In the genomic region with DNA sequence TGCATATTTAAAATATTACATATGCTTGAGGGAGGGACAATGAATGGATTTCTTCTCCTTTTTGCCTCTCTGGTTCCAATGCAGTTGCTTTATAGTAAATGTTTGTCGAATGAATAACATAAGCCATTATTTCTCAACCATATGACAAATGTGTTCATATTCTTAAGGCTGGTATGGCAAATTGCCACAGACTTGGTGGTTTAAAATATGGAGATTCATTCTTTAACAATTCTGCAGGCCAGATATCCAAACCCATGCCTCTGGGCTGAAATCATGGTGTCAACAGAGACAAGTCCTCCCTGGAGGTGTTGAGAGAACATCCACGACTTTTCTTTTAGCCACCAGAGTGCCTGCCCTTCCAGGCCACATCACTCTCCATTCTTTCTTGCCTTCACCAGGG, we compare ENCODE assay signal across 22 mouse cellular contexts.
A peak's percentile ranks its signal among the peaks of the same experiment; 100 is the strongest.
DNase-seq lines count a peak whose midpoint lies in the region; ATAC-seq lines count a peak whose summit lies in the region.
"Had no signal": no experiment of that assay in that cellular context is flagged by ENCODE, and none has a peak within 500 bp of the region (broad histone marks: within the 10 kb centered on the region; RNA-seq: fewer than 3 reads in every experiment).

No protein-coding gene starts in this region.

- no peaks in the 10 kb centered on the region for H3K36me3 ChIP-seq in midbrain, embryonic 16.5 days (ENCODE audit: control insufficient read depth, insufficient read depth, low read length)
- H3K36me3 ChIP-seq: embryonic facial prominence, embryonic 13.5 days; embryonic facial prominence, embryonic 15.5 days; forebrain, embryonic 15.5 days had no signal

- peaks cover 2% of the 10 kb centered on the region; the same call in 1 of the 2 replicates for H3K9me3 ChIP-seq in midbrain, embryonic 16.5 days (replicated peaks; ENCODE audit: control insufficient read depth, low read length, poor library complexity, severe bottlenecking)
- H3K9me3 ChIP-seq: embryonic facial prominence, embryonic 15.5 days; forebrain, embryonic 13.5 days; forebrain, embryonic 15.5 days had no signal

- H3K4me1 ChIP-seq in midbrain, embryonic 16.5 days (ENCODE audit: control insufficient read depth, insufficient read depth, low read length), result no peaks in the 10 kb centered on the region; the same call in 1 of the 2 replicates
- H3K4me1 ChIP-seq: embryonic facial prominence, embryonic 13.5 days; embryonic facial prominence, embryonic 15.5 days; forebrain, embryonic 13.5 days; forebrain, embryonic 15.5 days had no signal

- 82% methylated on average over 2 of the region's 2 CpGs for WGBS in midbrain, embryonic 16.5 days

- no peak overlapping the region for H3K4me3 ChIP-seq in midbrain, embryonic 16.5 days (ENCODE audit: low read depth, low read length)
- H3K4me3 ChIP-seq: embryonic facial prominence, embryonic 13.5 days; embryonic facial prominence, embryonic 15.5 days; forebrain, embryonic 13.5 days; forebrain, embryonic 15.5 days had no signal

- no peak overlapping the region for H3K4me2 ChIP-seq in midbrain, embryonic 16.5 days (ENCODE audit: low read length)
- H3K4me2 ChIP-seq: embryonic facial prominence, embryonic 13.5 days; embryonic facial prominence, embryonic 15.5 days; forebrain, embryonic 13.5 days; forebrain, embryonic 15.5 days had no signal

- H3K27ac ChIP-seq in midbrain, embryonic 16.5 days (ENCODE audit: low read length), result no peak overlapping the region
- H3K27ac ChIP-seq: embryonic facial prominence, embryonic 13.5 days; embryonic facial prominence, embryonic 15.5 days; forebrain, embryonic 13.5 days; forebrain, embryonic 15.5 days had no signal

- intact Hi-C loops in heart, postnatal 14 days (cut with DNase I), result no loop called here
- intact Hi-C loops in gastrocnemius, postnatal 14 days (cut with DNase I; ENCODE audit: low total_unique reads), result no loop called here

- ATAC-seq in midbrain, embryonic 16.5 days, result no peak
- ATAC-seq: activated CD4-positive, CD25-positive, alpha-beta regulatory T cell, adult 4 months; forebrain, embryonic 13.5 days; forebrain, embryonic 15.5 days; forebrain, postnatal 0 days; Patski had no signal

- H3K9ac ChIP-seq in midbrain, embryonic 16.5 days (ENCODE audit: low read depth, low read length), result no peak overlapping the region
- H3K9ac ChIP-seq: embryonic facial prominence, embryonic 13.5 days; embryonic facial prominence, embryonic 15.5 days; forebrain, embryonic 13.5 days; forebrain, embryonic 15.5 days; forebrain, postnatal 0 days had no signal

- DNase-seq in heart, adult 11 months, result peak; percentile 16
- DNase-seq in heart, postnatal 14 days, result no peak
- DNase-seq in adipocyte (ENCODE audit: low spot score), result peak; percentile 4
- no peak for DNase-seq in gastrocnemius, postnatal 14 days
- DNase-seq: adrenal gland, adult 2 months; adrenal gland, postnatal 10 days; adrenal gland, postnatal 25 days; cerebellum, adult 11 months; cerebellum, adult 18-20 months; cerebellum, adult 8-10 months; cerebellum, adult 9-11 months; cerebellum, postnatal 14 days; cerebellum, postnatal 36 days; embryo, embryonic 11 days; forebrain, postnatal 0 days had no signal

- no peaks in the 10 kb centered on the region for H3K27me3 ChIP-seq in midbrain, embryonic 16.5 days (ENCODE audit: control insufficient read depth, insufficient read depth, low read depth, low read length)
- H3K27me3 ChIP-seq: embryonic facial prominence, embryonic 13.5 days; embryonic facial prominence, embryonic 15.5 days; forebrain, embryonic 13.5 days; forebrain, embryonic 15.5 days; Patski had no signal

Comparison
In these comparisons a context has a peak if more than half of its experiments do, and no peak if none do; other contexts are left out.
1. DNase-seq: peak in heart, adult 11 months (single experiment) and adipocyte (single experiment); none in heart, postnatal 14 days (0 of 2) and gastrocnemius, postnatal 14 days (single experiment).